Mouse (Mus musculus) ES-E14 (cell line): ENCODE results near the gene Snx32. TPM values are rescaled to one million over a fixed set of nuclear protein-coding genes. Genes with fewer than 3 reads are reported as not detected.

Experiments used
- DNase-seq: peaks from one replicate; pipeline ENCODE4 v3.0.0-alpha.2; 2013; ENCODE audit warnings: low read depth, low spot score
- H3K27ac ChIP-seq: 2 replicates; pipeline ENCODE4 v1.5.1; 2012; ENCODE audit warnings: low read depth, mild to moderate bottlenecking, low read length, moderate library complexity, mixed read lengths; ENCODE audit not compliant: poor library complexity, insufficient read depth, severe bottlenecking
- H3K36me3 ChIP-seq: 2 replicates; pipeline ENCODE4 v1.6.1; 2012; ENCODE audit warnings: mild to moderate bottlenecking, low read length, moderate library complexity, mixed read lengths; ENCODE audit not compliant: control insufficient read depth, poor library complexity, insufficient read depth, severe bottlenecking
- H3K4me1 ChIP-seq, 2 experiments: fragments of 150-350 bp in 1 of 2; sonication (generic) in 1 of 2; 2 replicates each; pipeline ENCODE4 v1.6.1; 2012; ENCODE audit warnings: low read length in 2 of 2, mild to moderate bottlenecking in 1 of 2, mixed read lengths in 1 of 2; ENCODE audit not compliant: control insufficient read depth in 2 of 2, insufficient read depth in 2 of 2, poor library complexity in 1 of 2
- H3K4me3 ChIP-seq, 2 experiments: fragments of 150-350 bp in 1 of 2; sonication (generic) in 1 of 2; 2 replicates each; pipeline ENCODE4 v1.5.1; 2012; ENCODE audit warnings: low read length in 2 of 2, low read depth in 1 of 2, mild to moderate bottlenecking in 1 of 2, mixed read lengths in 1 of 2; ENCODE audit not compliant: insufficient read depth in 1 of 2, poor library complexity in 1 of 2, severe bottlenecking in 1 of 2
- H3K9ac ChIP-seq: 2 replicates; pipeline ENCODE4 v1.6.1; 2012; ENCODE audit warnings: low read depth, mild to moderate bottlenecking, low read length, mixed read lengths; ENCODE audit not compliant: poor library complexity, insufficient read depth, severe bottlenecking
- H3K9me3 ChIP-seq: fragments of 150-350 bp; sonication (generic); 2 replicates; pipeline ENCODE4 v1.6.1; 2012; ENCODE audit warnings: low read depth, mild to moderate bottlenecking, low read length; ENCODE audit not compliant: control insufficient read depth, insufficient read depth
- CHD2 ChIP-seq: IDR thresholded peaks from 2 replicates; pipeline ENCODE4 v1.6.1; 2014; ENCODE audit warnings: mild to moderate bottlenecking, low read depth, low read length, inconsistent platforms
- HCFC1 ChIP-seq: IDR thresholded peaks from 2 replicates; pipeline ENCODE4 v1.6.1; 2012; ENCODE audit warnings: low read length, inconsistent platforms, borderline replicate concordance; ENCODE audit not compliant: insufficient read depth
- MAFK ChIP-seq: IDR thresholded peaks from 2 replicates; pipeline ENCODE4 v1.6.1; 2014; ENCODE audit warnings: mild to moderate bottlenecking, low read depth, low read length, inconsistent platforms; ENCODE audit not compliant: insufficient read depth
- ZC3H11A ChIP-seq: IDR thresholded peaks from 2 replicates; pipeline ENCODE4 v1.6.1; 2012; ENCODE audit warnings: low read depth, mild to moderate bottlenecking, inconsistent platforms, low read length, borderline replicate concordance
- ZNF384 ChIP-seq: IDR thresholded peaks from 2 replicates; pipeline ENCODE4 v1.6.1; 2012; ENCODE audit warnings: low read depth, low read length, inconsistent platforms
- in situ Hi-C, 2 experiments: fragments of 600-800 bp; cut with MboI; formaldehyde crosslinking; loops; one replicate each; pipeline ENCODE4 v1.15.1; 2025; ENCODE audit warnings: low sequenced_read_pairs in 2 of 2, inconsistent platforms in 1 of 2; ENCODE audit not compliant: unreplicated experiment in 2 of 2
- total RNA-seq: library from RNA; depleted of rRNA; stranded (reverse); fragments of 300-350 nt; gene quantifications from 2 replicates; pipeline ENCODE4 v1.2.3, GENCODE M21; 2012

Snx32 gene
- total RNA-seq, 1 experiment, result 3.3 TPM

DNA sequence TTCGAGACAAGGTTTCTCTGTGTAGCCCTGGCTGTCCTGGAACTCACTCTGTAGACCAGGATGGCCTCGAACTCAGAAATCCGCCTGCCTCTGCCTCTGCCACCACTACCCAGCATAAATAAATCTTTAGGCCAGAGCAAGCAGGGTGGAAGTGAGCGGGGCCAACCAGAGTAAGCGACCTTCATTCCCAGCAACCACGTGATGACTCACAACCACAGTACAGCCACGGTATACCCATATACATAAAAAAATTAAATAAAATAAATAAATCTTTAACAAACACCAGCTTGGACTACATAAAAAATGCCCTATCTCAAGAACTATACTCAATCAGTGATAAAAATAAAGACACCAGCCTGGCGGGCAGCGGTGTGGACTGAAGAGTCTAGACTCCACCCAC, 33.0 kb upstream of the Snx32 start:
- Histone ChIP-seq H3K9ac (no peak overlapping the region), H3K27ac (no peak overlapping the region), H3K36me3 (no peaks in the 10 kb centered on the region), H3K9me3 (no peaks in the 10 kb centered on the region), H3K4me3 (no peak overlapping the region), H3K4me1 (peaks cover 0 to 11% of the 10 kb centered on the region in 2 experiments; a peak in 2 of 4 replicates)
- no peak for DNase-seq
- TF ChIP-seq CHD2, result no peak
- TF ChIP-seq HCFC1, result no peak
- no peak for TF ChIP-seq ZC3H11A
- TF ChIP-seq MAFK, result no peak
- no peak for TF ChIP-seq ZNF384
- in situ Hi-C loops, result no loop called here

DNA sequence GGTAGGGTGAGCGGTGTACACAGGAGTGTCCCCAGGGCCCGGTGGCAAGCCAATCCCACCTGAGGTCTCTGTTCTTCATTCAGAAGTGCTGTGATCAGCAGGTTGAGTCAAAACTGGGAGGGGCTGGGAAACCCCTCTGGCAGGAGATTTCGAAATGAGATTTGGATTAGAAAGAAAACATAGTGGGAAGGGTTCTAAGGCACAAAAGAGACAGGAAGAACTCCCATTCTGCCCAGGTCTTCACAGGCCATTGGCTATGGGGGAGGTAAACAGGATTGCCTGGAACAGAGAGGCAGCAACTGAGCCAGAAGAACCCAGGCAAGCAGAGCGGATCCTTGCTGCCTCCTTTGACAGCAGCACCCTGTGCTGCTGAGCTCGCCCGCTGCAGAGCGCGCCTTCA, 28.4 kb upstream of the Snx32 start:
- peaks cover 0 to 9% of the 10 kb centered on the region in 2 experiments; a peak in 2 of 4 replicates for H3K4me1 ChIP-seq
- H3K9me3 ChIP-seq, result no peaks in the 10 kb centered on the region
- H3K36me3 ChIP-seq, result no peaks in the 10 kb centered on the region
- H3K27ac ChIP-seq, result no peak overlapping the region
- H3K4me3 ChIP-seq, result no peak overlapping the region
- no peak for DNase-seq
- H3K9ac ChIP-seq, result no peak overlapping the region
- in situ Hi-C loops, result no loop called here
- peak; percentile 35; the same call in 1 of the 2 replicates for TF ChIP-seq MAFK
- TF ChIP-seq CHD2, result no peak

DNA sequence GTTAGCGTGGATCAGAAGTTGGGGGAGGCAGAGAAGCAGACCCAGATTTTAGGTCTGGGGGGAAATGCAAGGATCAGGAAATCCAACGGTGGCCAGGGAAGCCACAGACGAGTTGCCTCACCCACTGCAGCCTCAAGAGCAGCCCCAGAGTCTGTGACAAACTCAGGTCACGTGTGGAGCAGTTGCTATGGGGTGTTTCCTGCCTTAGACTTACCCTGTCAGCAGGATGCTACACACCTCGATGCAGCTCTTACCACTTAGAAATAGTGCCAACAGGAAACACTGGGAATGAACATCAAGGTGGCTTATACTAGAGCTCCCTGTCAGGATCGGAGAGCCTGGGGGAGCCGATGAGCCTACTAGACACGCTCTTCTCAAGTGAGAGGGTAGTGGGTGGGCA, 22.2 kb upstream of the Snx32 start:
- TF ChIP-seq HCFC1, result no peak
- TF ChIP-seq CHD2, result no peak
- TF ChIP-seq ZC3H11A, result no peak
- TF ChIP-seq ZNF384, result no peak
- no peak for TF ChIP-seq MAFK
- in situ Hi-C loops, result no loop called here
- Histone ChIP-seq H3K27ac (no peak overlapping the region), H3K36me3 (no peaks in the 10 kb centered on the region), H3K4me1 (peaks cover 0 to 2% of the 10 kb centered on the region in 2 experiments; a peak in 1 of 4 replicates), H3K4me3 (no peak overlapping the region), H3K9ac (no peak overlapping the region), H3K9me3 (no peaks in the 10 kb centered on the region)
- DNase-seq, result no peak

DNA sequence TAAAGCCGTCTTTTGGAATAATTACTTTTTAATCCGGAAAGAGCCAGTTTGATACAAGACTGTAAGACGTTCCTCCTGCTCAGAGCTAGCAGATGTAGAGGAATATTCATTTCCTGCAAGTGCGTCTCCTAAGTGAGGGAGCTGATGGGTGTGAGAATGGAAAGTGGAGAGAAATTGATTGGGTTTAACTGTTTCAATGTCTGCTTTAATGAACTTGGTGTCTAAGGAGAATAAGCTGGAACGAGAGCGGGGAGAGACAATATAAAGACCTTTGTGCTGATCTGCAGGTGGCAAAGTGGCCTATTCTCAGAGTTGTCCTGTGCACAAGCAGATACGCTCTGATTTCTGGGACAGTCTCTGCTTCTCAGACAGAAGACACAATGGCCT, 19.8 kb upstream of the Snx32 start:
- TF ChIP-seq MAFK, result no peak
- TF ChIP-seq ZC3H11A, result no peak
- TF ChIP-seq HCFC1, result no peak
- no peak for TF ChIP-seq ZNF384
- TF ChIP-seq CHD2, result no peak
- Histone ChIP-seq H3K27ac (no peak overlapping the region), H3K36me3 (no peaks in the 10 kb centered on the region), H3K4me3 (no peak overlapping the region), H3K4me1 (peaks cover 0 to 6% of the 10 kb centered on the region in 2 experiments; a peak in 1 of 4 replicates), H3K9me3 (no peaks in the 10 kb centered on the region), H3K9ac (no peak overlapping the region)
- in situ Hi-C loops, result no loop called here
- DNase-seq, result no peak

DNA sequence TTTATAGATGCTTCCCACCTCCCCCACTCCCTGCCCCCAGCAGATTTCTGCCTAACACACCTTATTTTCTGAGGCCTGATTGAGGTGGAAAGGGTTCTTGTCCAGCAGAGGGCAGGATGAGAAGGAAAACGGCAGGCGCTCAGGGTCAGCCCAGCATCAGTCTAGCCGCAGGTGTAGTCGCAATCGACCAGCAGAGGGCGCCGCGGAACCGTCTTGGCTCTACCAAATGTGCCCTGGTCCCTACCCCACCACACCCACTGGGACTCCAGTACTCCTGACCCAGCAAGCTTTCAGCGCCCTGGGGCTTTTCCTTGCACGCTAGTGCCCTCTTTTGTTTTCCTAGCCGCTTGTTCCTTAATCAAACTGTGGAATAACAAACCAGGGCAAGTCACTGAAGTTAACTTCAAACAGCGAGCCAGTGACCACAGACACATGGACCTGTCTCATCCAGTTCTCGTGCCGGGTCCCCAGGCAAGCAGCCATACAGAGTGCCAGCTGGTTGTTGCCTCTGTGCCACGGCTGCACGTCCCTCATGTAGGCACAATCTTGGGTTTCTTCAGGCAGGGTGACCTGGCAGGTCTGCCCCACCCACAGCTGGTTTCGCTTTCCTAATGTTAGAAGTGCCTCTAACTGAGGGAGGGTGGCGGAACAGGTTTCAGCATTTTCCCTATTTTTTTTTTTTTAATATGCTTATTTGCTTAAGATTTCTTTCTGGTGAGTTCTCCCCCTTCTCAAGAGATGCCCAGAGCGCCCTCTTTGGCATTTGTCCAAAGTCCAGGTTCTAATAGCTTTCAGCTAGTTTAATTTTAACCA, 19.2 kb upstream of the Snx32 start:
- peaks cover 0 to 7% of the 10 kb centered on the region in 2 experiments; a peak in 1 of 4 replicates for H3K4me1 ChIP-seq
- TF ChIP-seq HCFC1, result 0 out of 2 replicates have a peak, but pooled peaks have one; percentile 48
- TF ChIP-seq MAFK, result 0 out of 2 replicates have a peak, but pooled peaks have one; percentile 21
- TF ChIP-seq ZNF384, result no peak
- TF ChIP-seq ZC3H11A, result peak; percentile 70; the same call in 1 of the 2 replicates
- no peak for TF ChIP-seq CHD2
- H3K27ac ChIP-seq, result no peak overlapping the region
- H3K9ac ChIP-seq, result no peak overlapping the region
- in situ Hi-C loops, result loop anchor here in 1 of 2 experiments (5.0 kb wide), 1 partner anchor 43 kb away; no protein-coding TSS in a partner anchor
- no peaks in the 10 kb centered on the region for H3K9me3 ChIP-seq
- peak; percentile 93 for DNase-seq
- H3K4me3 ChIP-seq, result no peak overlapping the region
- H3K36me3 ChIP-seq, result no peaks in the 10 kb centered on the region
